Mouse (Mus musculus) cortical plate, adult 2 months (tissue): ENCODE data around the gene Itpk1.

Experiments used
- CTCF ChIP-seq: fragments of 200-500 bp; IDR thresholded peaks from 2 replicates; pipeline ENCODE4 v1.5.1; 2011; ENCODE audit warnings: mild to moderate bottlenecking, control low read depth, low read length; ENCODE audit not compliant: insufficient read depth; ENCODE audit errors: extremely low read depth
- POLR2A ChIP-seq: fragments of 200-500 bp; IDR thresholded peaks from 2 replicates; pipeline ENCODE4 v1.6.1; 2011; ENCODE audit warnings: mild to moderate bottlenecking, low read length, control low read depth; ENCODE audit not compliant: insufficient read depth; ENCODE audit errors: extremely low read depth

DNA sequence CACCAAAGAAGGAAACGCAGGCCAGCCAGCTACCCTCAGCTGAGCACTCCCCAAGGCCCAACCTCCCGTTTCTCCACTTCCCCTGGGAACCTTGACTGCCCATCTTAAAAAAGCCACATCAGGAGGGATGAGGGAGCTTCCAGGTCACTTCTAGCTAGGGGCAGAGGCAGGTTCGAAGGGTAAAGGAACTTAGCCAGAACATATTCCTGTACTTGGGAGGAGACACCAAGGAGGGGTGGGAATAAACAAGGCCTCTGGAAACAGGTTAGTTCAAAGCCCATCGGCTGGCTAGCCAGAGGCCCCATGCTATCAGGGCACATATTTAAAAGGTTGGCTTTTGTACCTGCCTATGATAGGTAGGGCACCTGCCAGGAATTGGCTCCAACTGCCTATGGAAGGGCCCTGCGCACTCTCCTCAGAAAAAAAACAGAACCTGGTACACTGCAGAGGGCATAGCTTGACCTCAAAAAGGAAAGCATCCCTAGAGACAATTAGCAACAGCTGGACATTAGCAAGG lies 3.0 kb downstream of the Itpk1 start:
- no peak for TF ChIP-seq POLR2A
- no peak for TF ChIP-seq CTCF
